Mouse (Mus musculus) G1E (cell line): ENCODE results near the gene Gpi1. TPM values are rescaled to one million over a fixed set of nuclear protein-coding genes. Genes with fewer than 3 reads are reported as not detected.

Experiments used
- ATAC-seq: 2 replicates; pipeline ENCODE4 v1.8.0; 2016; ENCODE audit warnings: mild to moderate bottlenecking; ENCODE audit not compliant: insufficient number of reproducible peaks, poor library complexity, low FRiP score, severe bottlenecking; ENCODE audit errors: extremely low read depth
- DNase-seq: peaks from one replicate; pipeline ENCODE4 v3.0.0; 2012; ENCODE audit warnings: low spot score
- H3K27me3 ChIP-seq: 2 replicates; pipeline ENCODE4 v1.6.1; 2012; ENCODE audit warnings: mild to moderate bottlenecking, low read length, inconsistent platforms; ENCODE audit not compliant: insufficient read depth
- H3K36me3 ChIP-seq: replicated peaks from 2 replicates; pipeline ENCODE3; 2012; ENCODE audit warnings: mild to moderate bottlenecking, inconsistent platforms
- H3K4me1 ChIP-seq: 2 replicates; pipeline ENCODE4 v1.6.1; 2012; ENCODE audit warnings: low read depth, low read length, inconsistent platforms, mixed read lengths; ENCODE audit not compliant: insufficient read depth
- H3K4me3 ChIP-seq: 2 replicates; pipeline ENCODE4 v1.5.1; 2012; ENCODE audit warnings: low read depth, mild to moderate bottlenecking, inconsistent platforms, low read length, moderate library complexity, mixed read lengths
- H3K9me3 ChIP-seq: replicated peaks from 2 replicates; pipeline ENCODE4 v1.6.1; 2012; ENCODE audit warnings: inconsistent platforms
- CTCF ChIP-seq: IDR thresholded peaks from 2 replicates; pipeline ENCODE4 v1.5.1; 2012; ENCODE audit warnings: low read depth, low read length, inconsistent platforms, mixed read lengths
- GATA1 ChIP-seq: IDR thresholded peaks from 2 replicates; pipeline ENCODE4 v1.6.1; 2012; ENCODE audit warnings: borderline replicate concordance, low read length, inconsistent platforms, mixed read lengths
- GATA2 ChIP-seq: IDR thresholded peaks from 2 replicates; pipeline ENCODE4 v1.6.1; 2012; ENCODE audit warnings: low read depth, low read length, inconsistent platforms, borderline replicate concordance
- POLR2AphosphoS5 ChIP-seq: IDR thresholded peaks from 2 replicates; pipeline ENCODE4 v1.6.1; 2012; ENCODE audit warnings: low read depth, low read length, inconsistent platforms; ENCODE audit not compliant: insufficient replicate concordance
- TAL1 ChIP-seq: conservative IDR thresholded peaks from 2 replicates; pipeline ENCODE4 v1.6.1; 2012; ENCODE audit warnings: low read depth, low read length, inconsistent platforms, mixed read lengths
- polyA plus RNA-seq: library from polyadenylated mRNA; stranded (reverse); fragments of >175 nt; gene quantifications from 2 replicates; pipeline ENCODE4 v1.2.3, GENCODE M21; 2012
- total RNA-seq, 2 experiments: library from RNA; stranded (forward) in 1 of 2; stranded (reverse) in 1 of 2; fragments of 200-1000 nt in 1 of 2; fragments of >200 nt in 1 of 2; fragmentation: Nextera tagmentation in 1 of 2; gene quantifications; 2 replicates each; pipeline ENCODE4 v1.2.3; 2014 to 2017

The Gpi1 gene
- total and polyA plus RNA-seq, 3 experiments, result 590 to 4,494 (median 617) TPM

- 0 out of 2 replicates have a peak, but pooled peaks cover 2% of the 10 kb centered on the region for H3K27me3 ChIP-seq
- H3K36me3 ChIP-seq, result no peaks in the 10 kb centered on the region
- H3K4me3 ChIP-seq, result no peak overlapping the region
- H3K9me3 ChIP-seq, result peaks cover 15% of the 10 kb centered on the region
- H3K4me1 ChIP-seq, result peaks cover 9% of the 10 kb centered on the region
- DNase-seq (no peak), ATAC-seq (no peak)
- no peak for TF ChIP-seq POLR2AphosphoS5
- no peak for TF ChIP-seq CTCF
- TF ChIP-seq GATA2, result no peak
- no peak for TF ChIP-seq TAL1
- no peak for TF ChIP-seq GATA1
These were observed 57.9 kb downstream of the Gpi1 start for GRCm38 (mm10) chr7:34172251-34172650.

- Histone ChIP-seq H3K9me3 (no peaks in the 10 kb centered on the region), H3K36me3 (peaks cover 19% of the 10 kb centered on the region), H3K4me3 (peak within 1 kb of the TSS; percentile 92), H3K27me3 (0 out of 2 replicates have a peak, but pooled peaks cover 2% of the 10 kb centered on the region), H3K4me1 (peaks cover 30% of the 10 kb centered on the region)
- ATAC-seq (no peak), DNase-seq (no peak)
- no peak for TF ChIP-seq GATA1
- no peak for TF ChIP-seq CTCF
- TF ChIP-seq POLR2AphosphoS5, result no peak
- no peak for TF ChIP-seq TAL1
- no peak for TF ChIP-seq GATA2
These were observed 60.7 kb downstream of the Gpi1 start, which contains the start of gene Uba2 for GRCm38 (mm10) chr7:34169454-34169853. TSS of gene Uba2 (minus strand) at chr7:34169599.

GRCm38 (mm10) chr7:34168470-34169251, 61.5 kb downstream of the Gpi1 start:
- H3K9me3 ChIP-seq, result no peaks in the 10 kb centered on the region
- 0 out of 2 replicates have a peak, but pooled peaks cover 2% of the 10 kb centered on the region for H3K27me3 ChIP-seq
- peaks cover 26% of the 10 kb centered on the region for H3K36me3 ChIP-seq
- H3K4me1 ChIP-seq, result peaks cover 33% of the 10 kb centered on the region
- DNase-seq, result peak; percentile 89
- peak; percentile 64 for ATAC-seq
- peak overlapping the region; percentile 92 for H3K4me3 ChIP-seq
- TF ChIP-seq CTCF (no peak), POLR2AphosphoS5 (no peak), GATA1 (no peak), GATA2 (no peak), TAL1 (no peak)

- Histone ChIP-seq H3K4me1 (peaks cover 37% of the 10 kb centered on the region), H3K4me3 (peak overlapping the region; percentile 92), H3K36me3 (peaks cover 33% of the 10 kb centered on the region), H3K9me3 (no peaks in the 10 kb centered on the region), H3K27me3 (no peaks in the 10 kb centered on the region)
- DNase-seq, result peak; percentile 23
- TF ChIP-seq TAL1 (no peak), GATA2 (no peak), CTCF (no peak), GATA1 (no peak), POLR2AphosphoS5 (no peak)
- ATAC-seq, result 0 out of 2 replicates have a peak, but pooled peaks have one; percentile 16
These were observed 62.2 kb downstream of the Gpi1 start for GRCm38 (mm10) chr7:34167766-34168469.

- H3K27me3 ChIP-seq, result no peaks in the 10 kb centered on the region
- no peaks in the 10 kb centered on the region for H3K9me3 ChIP-seq
- peak overlapping the region; percentile 92; the same call in 1 of the 2 replicates for H3K4me3 ChIP-seq
- peak; percentile 74 for ATAC-seq
- peak; percentile 18 for DNase-seq
- peaks cover 37% of the 10 kb centered on the region for H3K4me1 ChIP-seq
- peaks cover 44% of the 10 kb centered on the region for H3K36me3 ChIP-seq
- peak; percentile 70 for TF ChIP-seq CTCF
- no peak for TF ChIP-seq POLR2AphosphoS5
- TF ChIP-seq GATA1, result no peak
- TF ChIP-seq TAL1, result no peak
These were observed 63.3 kb downstream of the Gpi1 start for GRCm38 (mm10) chr7:34166850-34167249.

GRCm38 (mm10) chr7:34165999-34166398, 64.1 kb downstream of the Gpi1 start:
- no peak for DNase-seq
- Histone ChIP-seq H3K4me3 (peak overlapping the region; percentile 52; the same call in 1 of the 2 replicates), H3K27me3 (no peaks in the 10 kb centered on the region), H3K36me3 (peaks cover 53% of the 10 kb centered on the region), H3K9me3 (no peaks in the 10 kb centered on the region), H3K4me1 (peaks cover 40% of the 10 kb centered on the region)
- no peak for ATAC-seq
- TF ChIP-seq GATA2, result no peak
- TF ChIP-seq TAL1, result no peak
- TF ChIP-seq POLR2AphosphoS5, result no peak
- no peak for TF ChIP-seq GATA1
- no peak for TF ChIP-seq CTCF
